Mouse (Mus musculus) heart, postnatal 0 days (tissue): ENCODE measurements around the gene Arhgap45. TPM values are rescaled to one million over a fixed set of nuclear protein-coding genes. Genes with fewer than 3 reads are reported as not detected.

Experiments
- ATAC-seq: fragments of 200-750 bp; cut with Nextera tagmentation; 2 replicates; pipeline ENCODE4 v1.8.0; 2017; ENCODE audit warnings: low read depth, moderate number of reproducible peaks, moderate library complexity; ENCODE audit not compliant: insufficient read depth
- DNase-seq: peaks from one replicate; pipeline ENCODE4 v3.0.0-alpha.2; 2016; ENCODE audit warnings: low spot score
- H3K27ac ChIP-seq: fragments of 300-500 bp; sonication (generic); 2 replicates; pipeline ENCODE4 v1.5.1; 2014; ENCODE audit warnings: low read depth, mild to moderate bottlenecking
- H3K27me3 ChIP-seq: fragments of 300-500 bp; sonication (generic); 2 replicates; pipeline ENCODE4 v1.6.1; 2014; ENCODE audit warnings: low read length, mixed read lengths; ENCODE audit not compliant: control insufficient read depth, insufficient read depth
- H3K36me3 ChIP-seq: fragments of 300-500 bp; sonication (generic); replicated peaks from 2 replicates; pipeline ENCODE4 v1.6.1; 2014; ENCODE audit warnings: low read length, mixed read lengths; ENCODE audit not compliant: control insufficient read depth, insufficient read depth
- H3K4me1 ChIP-seq: fragments of 300-500 bp; sonication (generic); 2 replicates; pipeline ENCODE4 v1.6.1; 2014; ENCODE audit warnings: antibody characterized with exemption; ENCODE audit not compliant: control insufficient read depth, insufficient read depth
- H3K4me2 ChIP-seq: fragments of 300-500 bp; sonication (generic); 2 replicates; pipeline ENCODE4 v1.6.1; 2014; ENCODE audit warnings: low read depth, mild to moderate bottlenecking, low read length, moderate library complexity
- H3K4me3 ChIP-seq: fragments of 300-500 bp; sonication (generic); 2 replicates; pipeline ENCODE4 v1.5.1; 2014; ENCODE audit warnings: low read depth, low read length
- H3K9ac ChIP-seq: fragments of 300-500 bp; sonication (generic); replicated peaks from 2 replicates; pipeline ENCODE4 v1.6.1; 2014; ENCODE audit warnings: low read depth, low read length, mixed read lengths
- H3K9me3 ChIP-seq: fragments of 300-500 bp; sonication (generic); replicated peaks from 2 replicates; pipeline ENCODE4 v1.6.1; 2016; ENCODE audit warnings: low read length; ENCODE audit not compliant: control insufficient read depth
- CTCF ChIP-seq: IDR thresholded peaks from 2 replicates; pipeline ENCODE4 v1.5.1; 2016; ENCODE audit warnings: antibody characterized with exemption, control low read depth, low read depth
- EP300 ChIP-seq: IDR thresholded peaks from 2 replicates; pipeline ENCODE4 v1.6.1; 2016; ENCODE audit warnings: antibody characterized with exemption, low read depth
- WGBS: fragments of 180-500 bp; shearing (Covaris S2); extraction: QIAGEN DNeasy Blood & Tissue Kit; methylation state at CpG from one replicate; pipeline ENCODE4 v1.1.7; 2014; 5-methylcytosine and 5-hydroxymethylcytosine counted together
- polyA plus RNA-seq: library from polyadenylated mRNA; unstranded; fragments of >200 nt; fragmentation: Nextera tagmentation; extraction: Ambion mirVana; gene quantifications from 2 replicates; pipeline ENCODE4 v1.2.1, GENCODE M21; 2015
- total RNA-seq: library from RNA; depleted of rRNA; stranded (reverse); fragments of >200 nt; gene quantifications from 2 replicates; pipeline ENCODE4 v1.2.3, GENCODE M21; 2014; ENCODE audit warnings: low replicate concordance

Gene Arhgap45
- total and polyA plus RNA-seq, 2 experiments from 2014 or later = 1.9 to 3.9 TPM

DNA sequence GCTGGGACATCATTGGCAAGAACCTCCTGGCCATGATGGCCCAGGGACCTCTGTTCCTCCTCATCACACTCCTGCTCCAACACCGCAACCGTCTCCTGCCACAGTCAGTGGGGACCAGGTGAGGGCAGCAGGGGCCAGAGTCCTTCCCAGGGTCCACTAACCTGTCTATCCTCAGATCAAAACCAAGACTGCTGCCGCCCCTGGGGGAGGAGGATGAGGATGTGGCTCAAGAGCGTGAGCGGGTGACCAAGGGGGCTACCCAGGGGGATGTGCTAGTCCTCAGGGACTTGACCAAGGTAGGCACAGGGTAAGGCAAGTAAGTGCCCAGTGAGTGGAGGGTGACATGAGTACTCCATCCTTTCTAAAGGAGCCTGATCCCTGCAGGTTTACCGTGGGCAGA lies 4.7 kb upstream of the Arhgap45 start:
- ATAC-seq (no peak), DNase-seq (no peak)
- Histone ChIP-seq H3K9me3 (peaks cover 15% of the 10 kb centered on the region), H3K9ac (no peak overlapping the region), H3K4me3 (no peak overlapping the region), H3K4me1 (no peaks in the 10 kb centered on the region), H3K36me3 (peaks cover 50% of the 10 kb centered on the region), H3K4me2 (no peak overlapping the region), H3K27me3 (peaks cover 20% of the 10 kb centered on the region), H3K27ac (no peak overlapping the region)
- 86% methylated on average over 6 of the region's 6 CpGs for WGBS
- TF ChIP-seq CTCF = no peak

DNA sequence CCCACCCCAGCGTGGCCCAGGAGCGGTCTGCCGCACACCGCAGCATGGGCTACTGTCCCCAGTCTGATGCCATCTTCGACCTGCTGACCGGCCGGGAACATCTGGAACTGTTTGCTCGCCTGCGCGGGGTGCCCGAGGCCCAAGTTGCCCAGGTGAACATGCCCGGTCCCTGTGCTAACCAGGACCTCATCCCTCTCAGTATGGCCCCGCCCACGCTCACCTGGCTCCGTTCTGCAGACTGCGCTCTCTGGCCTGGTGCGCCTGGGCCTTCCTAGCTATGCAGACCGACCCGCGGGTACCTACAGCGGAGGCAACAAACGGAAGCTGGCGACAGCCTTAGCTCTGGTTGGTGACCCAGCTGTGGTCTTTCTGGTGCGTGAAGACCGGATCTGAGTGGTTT lies 2.8 kb upstream of the Arhgap45 start:
- Histone ChIP-seq H3K4me2 (no peak overlapping the region), H3K36me3 (peaks cover 44% of the 10 kb centered on the region), H3K9me3 (peaks cover 15% of the 10 kb centered on the region), H3K27me3 (peaks cover 21% of the 10 kb centered on the region), H3K4me1 (no peaks in the 10 kb centered on the region), H3K9ac (no peak overlapping the region), H3K4me3 (no peak overlapping the region), H3K27ac (no peak overlapping the region)
- ATAC-seq = no peak
- TF ChIP-seq EP300 (no peak), CTCF (no peak)
- WGBS = 51% methylated on average over 25 of the region's 25 CpGs
- no peak for DNase-seq

DNA sequence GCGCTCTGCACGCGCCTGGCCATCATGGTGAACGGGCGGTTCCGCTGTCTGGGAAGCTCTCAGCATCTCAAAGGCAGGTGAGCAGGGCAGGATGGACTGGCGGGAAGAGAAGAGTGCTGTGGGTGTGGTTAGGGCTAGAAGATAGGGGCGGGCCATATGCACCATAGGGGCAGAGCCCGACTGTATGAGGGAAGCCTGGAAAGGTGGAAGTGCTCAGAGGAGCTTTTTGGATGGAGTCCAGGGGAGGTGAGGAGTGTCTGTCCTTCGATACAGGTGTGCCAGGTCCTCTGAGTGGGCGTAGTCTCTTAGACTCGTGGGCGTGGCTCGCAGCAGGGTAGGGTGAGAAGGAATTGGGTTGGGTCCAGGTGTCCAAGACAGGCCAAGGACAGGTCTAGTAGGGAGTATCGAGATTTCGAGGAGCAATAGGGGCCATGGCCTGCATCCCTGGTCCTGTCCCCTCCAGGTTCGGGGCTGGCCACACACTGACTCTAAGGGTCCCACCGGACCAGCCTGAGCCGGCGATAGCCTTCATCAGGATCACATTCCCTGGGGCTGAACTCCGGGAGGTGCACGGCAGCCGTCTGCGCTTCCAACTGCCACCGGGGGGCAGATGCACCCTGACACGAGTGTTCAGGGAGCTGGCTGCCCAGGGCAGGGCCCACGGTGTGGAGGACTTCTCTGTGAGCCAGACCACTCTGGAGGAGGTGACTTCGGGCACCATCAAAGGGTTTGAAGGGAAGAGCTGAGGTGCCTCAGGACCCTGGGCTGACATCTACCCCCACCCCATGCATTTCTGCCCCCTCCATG lies 1.8 kb upstream of the Arhgap45 start:
- TF ChIP-seq CTCF (0 out of 2 replicates have a peak, but pooled peaks have one; percentile 22), EP300 (no peak)
- Histone ChIP-seq H3K27me3 (peaks cover 22% of the 10 kb centered on the region), H3K27ac (no peak overlapping the region), H3K9ac (no peak overlapping the region), H3K9me3 (peaks cover 15% of the 10 kb centered on the region), H3K4me1 (no peaks in the 10 kb centered on the region), H3K36me3 (peaks cover 34% of the 10 kb centered on the region), H3K4me3 (no peak overlapping the region), H3K4me2 (no peak overlapping the region)
- WGBS = 38% methylated on average over 28 of the region's 28 CpGs
- ATAC-seq (no peak), DNase-seq (no peak)

DNA sequence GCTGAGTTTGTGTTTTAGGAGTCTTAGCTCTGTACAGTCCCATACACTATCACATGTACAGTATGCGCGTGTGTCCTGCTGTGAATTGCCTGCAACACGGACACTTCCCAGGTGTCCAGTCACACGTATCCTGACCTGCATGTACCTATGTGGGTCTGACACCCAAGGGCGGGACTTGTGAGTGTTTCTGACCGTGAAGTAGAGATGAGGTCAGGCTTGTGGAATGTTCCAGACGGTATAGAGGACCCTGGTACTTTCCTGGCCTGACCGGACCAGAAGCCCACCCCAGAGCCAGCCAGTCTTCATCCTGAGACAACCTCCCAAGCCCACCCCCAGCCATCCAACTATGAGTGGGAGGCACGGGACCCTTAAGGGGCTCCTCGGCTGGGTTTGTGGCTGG lies 870 bp upstream of the Arhgap45 start:
- no peak for ATAC-seq
- no peak overlapping the region for H3K4me2 ChIP-seq
- TF ChIP-seq EP300 (no peak), CTCF (no peak)
- DNase-seq = no peak
- peaks cover 8% of the 10 kb centered on the region for H3K9me3 ChIP-seq
- H3K27ac ChIP-seq = no peak overlapping the region
- H3K4me1 ChIP-seq = no peaks in the 10 kb centered on the region
- peaks cover 26% of the 10 kb centered on the region for H3K36me3 ChIP-seq
- WGBS = 69% methylated on average over 10 of the region's 10 CpGs
- H3K4me3 ChIP-seq = no peak overlapping the region
- H3K27me3 ChIP-seq = peaks cover 22% of the 10 kb centered on the region
- no peak overlapping the region for H3K9ac ChIP-seq

DNA sequence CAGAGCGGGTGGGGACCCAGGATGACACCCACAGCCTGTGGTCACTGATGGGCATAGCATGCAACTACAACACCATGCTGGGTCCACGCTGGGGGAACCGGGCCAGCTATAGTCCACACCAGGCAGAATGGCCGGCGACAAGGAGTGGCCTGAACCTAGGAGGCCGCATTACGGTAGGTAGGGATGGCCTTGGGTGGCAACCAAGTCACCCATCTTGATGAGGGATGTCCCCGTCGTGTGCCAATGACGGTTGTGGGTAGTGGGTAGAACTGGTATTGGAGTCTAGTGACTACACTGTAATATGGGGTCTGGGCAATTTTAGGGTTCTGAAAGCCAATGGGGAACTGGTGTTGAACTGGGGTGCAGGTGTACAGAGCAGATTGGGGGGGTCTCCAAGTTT lies 478 bp downstream of the Arhgap45 start:
- 0 out of 2 replicates have a peak, but pooled peaks cover 13% of the 10 kb centered on the region for H3K36me3 ChIP-seq
- H3K9me3 ChIP-seq = no peaks in the 10 kb centered on the region
- H3K27ac ChIP-seq = peak overlapping the region; percentile 43; the same call in 1 of the 2 replicates
- no peak for ATAC-seq
- H3K9ac ChIP-seq = no peak overlapping the region
- peaks cover 22% of the 10 kb centered on the region for H3K27me3 ChIP-seq
- H3K4me3 ChIP-seq = peak overlapping the region; percentile 33; the same call in 1 of the 2 replicates
- no peak for TF ChIP-seq CTCF
- no peak for TF ChIP-seq EP300
- no peak overlapping the region; the same call in 1 of the 2 replicates for H3K4me2 ChIP-seq
- DNase-seq = no peak
- WGBS = 83% methylated on average over 10 of the region's 10 CpGs
- no peaks in the 10 kb centered on the region for H3K4me1 ChIP-seq
